Mouse (Mus musculus): ENCODE measurements around the gene Gm10392. TPM values are rescaled to one million over a fixed set of nuclear protein-coding genes. Genes with fewer than 3 reads are reported as not detected.
A peak's percentile ranks its signal among the peaks of the same experiment; 100 is the strongest.

Gene Gm10392
- polyA plus RNA-seq, 2 experiments = not detected

DNA sequence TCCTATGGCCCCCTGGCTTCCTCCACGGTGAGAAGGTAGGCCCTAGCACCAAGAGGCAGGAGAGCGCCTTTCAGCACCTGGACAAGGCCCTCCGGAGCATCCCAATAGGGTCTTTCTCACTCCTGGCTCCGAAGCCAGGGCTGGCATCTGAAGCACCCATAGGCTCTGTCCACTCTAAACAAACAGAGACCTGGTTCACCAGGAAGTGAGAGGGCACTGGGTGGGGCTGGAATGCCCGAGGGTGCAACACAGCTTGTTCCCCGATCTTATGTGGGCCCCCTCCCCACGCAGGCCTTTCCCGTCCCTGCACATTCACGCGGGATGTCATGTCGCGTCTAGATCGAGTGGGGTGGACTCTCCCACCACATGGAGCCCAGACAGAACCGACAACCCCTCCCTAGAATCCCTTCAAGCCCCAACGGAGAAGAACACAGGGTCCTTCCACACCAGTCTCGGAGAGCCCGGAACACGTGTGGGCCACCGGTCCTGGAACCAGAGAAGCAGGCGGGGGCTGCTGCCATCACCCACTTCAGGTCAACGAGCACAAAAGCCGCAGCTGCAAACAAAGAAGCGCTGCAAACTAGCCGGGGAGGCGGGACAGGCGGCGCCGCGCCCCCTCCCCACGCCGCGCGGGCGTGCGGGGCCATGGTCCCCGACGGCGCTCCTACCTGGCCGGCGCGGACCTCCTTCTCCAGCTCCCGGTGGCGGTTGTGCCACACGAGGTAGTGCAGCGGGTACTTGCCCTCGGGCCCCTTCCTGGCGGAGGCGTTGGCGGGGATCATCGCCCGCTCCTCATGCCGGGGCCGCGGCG lies 30.0 kb downstream of the Gm10392 start:
- H3K27ac ChIP-seq = no peak overlapping the region
- peaks cover 25% of the 10 kb centered on the region for H3K27me3 ChIP-seq (ENCODE audit: control insufficient read depth, insufficient read depth, low read length)
- no peak for TF ChIP-seq CTCF (IDR thresholded peaks at IDR 0.05; ENCODE audit: low read depth)
- no peak for TF ChIP-seq EP300 (IDR thresholded peaks at IDR 0.05; ENCODE audit: low read depth)
- peak overlapping the region; percentile 93 for H3K4me2 ChIP-seq (ENCODE audit: low read depth)
- no peaks in the 10 kb centered on the region for H3K9me3 ChIP-seq (ENCODE audit: control insufficient read depth, low read length)
- H3K4me1 ChIP-seq (replicated peaks; ENCODE audit: control insufficient read depth in 2 of 2, insufficient read depth in 2 of 2, low read length in 1 of 2) = peaks cover 7 to 16% of the 10 kb centered on the region in 2 experiments; a peak in 3 of 4 replicates
- peak overlapping the region; percentile 57 for H3K9ac ChIP-seq (replicated peaks)
- DNase-seq (ENCODE audit: low read depth in 3 of 3, low spot score in 3 of 3) (no peak), ATAC-seq (ENCODE audit: insufficient read depth) (no peak)
- H3K4me3 ChIP-seq (ENCODE audit: insufficient read depth in 1 of 2, low read depth in 2 of 2, low read length in 2 of 2) = peak overlapping the region; percentile 49 to 72
- WGBS (ENCODE audit: insufficient replicate concordance) = 5% methylated on average over 52 of the region's 55 CpGs
- no peaks in the 10 kb centered on the region for H3K36me3 ChIP-seq (replicated peaks; ENCODE audit: control insufficient read depth, insufficient read depth, low read depth)

- Histone ChIP-seq H3K9ac (replicated peaks) (no peak overlapping the region), H3K27me3 (ENCODE audit: control insufficient read depth, insufficient read depth, low read length) (peaks cover 25% of the 10 kb centered on the region), H3K9me3 (ENCODE audit: control insufficient read depth, low read length) (no peaks in the 10 kb centered on the region), H3K4me3 (ENCODE audit: insufficient read depth in 1 of 2, low read depth in 2 of 2, low read length in 2 of 2) (no peak overlapping the region), H3K36me3 (replicated peaks; ENCODE audit: control insufficient read depth, insufficient read depth, low read depth) (no peaks in the 10 kb centered on the region), H3K4me2 (ENCODE audit: low read depth) (no peak overlapping the region), H3K27ac (no peak overlapping the region), H3K4me1 (replicated peaks; ENCODE audit: control insufficient read depth in 2 of 2, insufficient read depth in 2 of 2, low read length in 1 of 2) (peaks cover 2 to 16% of the 10 kb centered on the region in 2 experiments; a peak in 3 of 4 replicates)
- DNase-seq (ENCODE audit: low read depth in 3 of 3, low spot score in 3 of 3) (no peak), ATAC-seq (ENCODE audit: insufficient read depth) (no peak)
- TF ChIP-seq EP300 (IDR thresholded peaks at IDR 0.05; ENCODE audit: low read depth) (no peak), CTCF (IDR thresholded peaks at IDR 0.05; ENCODE audit: low read depth) (no peak)
- WGBS (ENCODE audit: insufficient replicate concordance) = 76% methylated on average over 5 of the region's 5 CpGs
These were observed 32.2 kb downstream of the Gm10392 start for GRCm38 (mm10) chr11:77486798-77487197.

- Histone ChIP-seq H3K4me1 (replicated peaks; ENCODE audit: control insufficient read depth in 2 of 2, insufficient read depth in 2 of 2, low read length in 1 of 2) (peaks cover 0 to 6% of the 10 kb centered on the region in 2 experiments; a peak in 1 of 4 replicates), H3K9ac (replicated peaks) (no peak overlapping the region), H3K4me2 (ENCODE audit: low read depth) (no peak overlapping the region), H3K9me3 (ENCODE audit: control insufficient read depth, low read length) (no peaks in the 10 kb centered on the region), H3K27me3 (ENCODE audit: control insufficient read depth, insufficient read depth, low read length) (peaks cover 20% of the 10 kb centered on the region), H3K4me3 (ENCODE audit: insufficient read depth in 1 of 2, low read depth in 2 of 2, low read length in 2 of 2) (no peak overlapping the region), H3K36me3 (replicated peaks; ENCODE audit: control insufficient read depth, insufficient read depth, low read depth) (no peaks in the 10 kb centered on the region), H3K27ac (no peak overlapping the region)
- ATAC-seq (ENCODE audit: insufficient read depth) (no peak), DNase-seq (ENCODE audit: low read depth in 3 of 3, low spot score in 3 of 3) (no peak)
- TF ChIP-seq EP300 (IDR thresholded peaks at IDR 0.05; ENCODE audit: low read depth) = no peak
- 71% methylated on average over 6 of the region's 6 CpGs for WGBS (ENCODE audit: insufficient replicate concordance)
These were observed 33.8 kb downstream of the Gm10392 start for GRCm38 (mm10) chr11:77485229-77485628.

- 39% methylated on average over 11 of the region's 11 CpGs for WGBS (ENCODE audit: insufficient replicate concordance)
- H3K27ac ChIP-seq = no peak overlapping the region
- no peaks in the 10 kb centered on the region for H3K36me3 ChIP-seq (replicated peaks; ENCODE audit: control insufficient read depth, insufficient read depth, low read depth)
- no peak for TF ChIP-seq EP300 (IDR thresholded peaks at IDR 0.05; ENCODE audit: low read depth)
- no peak for TF ChIP-seq CTCF (IDR thresholded peaks at IDR 0.05; ENCODE audit: low read depth)
- 0 out of 4 replicates have a peak, but pooled peaks cover 0 to 4% of the 10 kb centered on the region in 2 experiments for H3K4me1 ChIP-seq (replicated peaks; ENCODE audit: control insufficient read depth in 2 of 2, insufficient read depth in 2 of 2, low read length in 1 of 2)
- H3K4me3 ChIP-seq (ENCODE audit: insufficient read depth in 1 of 2, low read depth in 2 of 2, low read length in 2 of 2) = no peak overlapping the region
- no peak overlapping the region for H3K4me2 ChIP-seq (ENCODE audit: low read depth)
- DNase-seq (ENCODE audit: low read depth in 3 of 3, low spot score in 3 of 3) (no peak), ATAC-seq (ENCODE audit: insufficient read depth) (no peak)
- no peak overlapping the region for H3K9ac ChIP-seq (replicated peaks)
- H3K9me3 ChIP-seq (ENCODE audit: control insufficient read depth, low read length) = no peaks in the 10 kb centered on the region
- peaks cover 6% of the 10 kb centered on the region for H3K27me3 ChIP-seq (ENCODE audit: control insufficient read depth, insufficient read depth, low read length)
These were observed 35.3 kb downstream of the Gm10392 start for GRCm38 (mm10) chr11:77483510-77484255.

DNA sequence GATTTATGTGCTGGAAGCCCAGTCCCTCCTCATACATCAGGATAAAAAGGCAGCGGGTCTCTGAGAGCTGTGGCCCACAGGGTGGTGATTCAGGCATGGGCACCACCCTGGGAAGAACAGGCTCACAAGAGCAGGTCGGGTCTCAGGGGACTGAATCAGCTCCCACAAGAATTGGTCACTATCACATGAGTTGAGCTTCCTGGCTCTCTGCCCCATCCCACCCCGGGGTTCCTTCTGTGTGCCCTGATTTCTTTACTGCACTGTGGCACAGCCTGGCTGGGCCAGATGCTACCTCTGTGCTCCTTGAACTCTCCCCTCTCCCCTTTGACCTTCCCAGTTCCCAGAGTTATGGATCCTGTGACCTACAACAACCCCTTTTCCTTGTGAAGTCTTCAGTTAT lies 36.0 kb downstream of the Gm10392 start:
- 0 out of 4 replicates have a peak, but pooled peaks cover 0 to 4% of the 10 kb centered on the region in 2 experiments for H3K4me1 ChIP-seq (replicated peaks; ENCODE audit: control insufficient read depth in 2 of 2, insufficient read depth in 2 of 2, low read length in 1 of 2)
- H3K4me2 ChIP-seq (ENCODE audit: low read depth) = no peak overlapping the region
- H3K36me3 ChIP-seq (replicated peaks; ENCODE audit: control insufficient read depth, insufficient read depth, low read depth) = no peaks in the 10 kb centered on the region
- H3K9ac ChIP-seq (replicated peaks) = no peak overlapping the region
- no peak overlapping the region for H3K27ac ChIP-seq
- ATAC-seq (ENCODE audit: insufficient read depth) = no peak
- DNase-seq (ENCODE audit: low read depth in 3 of 3, low spot score in 3 of 3) = no peak
- no peak overlapping the region for H3K4me3 ChIP-seq (ENCODE audit: insufficient read depth in 1 of 2, low read depth in 2 of 2, low read length in 2 of 2)
- no peaks in the 10 kb centered on the region for H3K9me3 ChIP-seq (ENCODE audit: control insufficient read depth, low read length)
- no peaks in the 10 kb centered on the region for H3K27me3 ChIP-seq (ENCODE audit: control insufficient read depth, insufficient read depth, low read length)
- TF ChIP-seq CTCF (IDR thresholded peaks at IDR 0.05; ENCODE audit: low read depth) (no peak), EP300 (IDR thresholded peaks at IDR 0.05; ENCODE audit: low read depth) (no peak)
- WGBS (ENCODE audit: insufficient replicate concordance) = 50% methylated on average over 3 of the region's 3 CpGs
